Mouse (Mus musculus) heart, embryonic 11.5 days (tissue): ENCODE measurements around the gene Gsta4. TPM values are rescaled to one million over a fixed set of nuclear protein-coding genes. Genes with fewer than 3 reads are reported as not detected.

Source experiments
- ATAC-seq: fragments of 200-750 bp; cut with Nextera tagmentation; replicated peaks from 2 replicates; pipeline ENCODE4 v1.8.0; 2017; ENCODE audit warnings: moderate library complexity; ENCODE audit not compliant: insufficient number of reproducible peaks, low FRiP score, low TSS enrichment
- H3K27ac ChIP-seq: fragments of 300-500 bp; sonication (generic); 2 replicates; pipeline ENCODE4 v1.5.1; 2014; ENCODE audit warnings: mild to moderate bottlenecking, low read depth, low read length
- H3K27me3 ChIP-seq: fragments of 300-500 bp; sonication (generic); 2 replicates; pipeline ENCODE4 v1.6.1; 2014; ENCODE audit warnings: mild to moderate bottlenecking, low read length, mixed read lengths; ENCODE audit not compliant: control insufficient read depth, insufficient read depth
- H3K36me3 ChIP-seq: fragments of 300-500 bp; sonication (generic); 2 replicates; pipeline ENCODE4 v1.6.1; 2014; ENCODE audit warnings: mild to moderate bottlenecking, low read length, moderate library complexity, mixed read lengths; ENCODE audit not compliant: control insufficient read depth, insufficient read depth
- H3K4me1 ChIP-seq: fragments of 300-500 bp; sonication (generic); 2 replicates; pipeline ENCODE4 v1.6.1; 2014; ENCODE audit warnings: low read length; ENCODE audit not compliant: control insufficient read depth, insufficient read depth
- H3K4me2 ChIP-seq: fragments of 300-500 bp; sonication (generic); 2 replicates; pipeline ENCODE4 v1.6.1; 2014; ENCODE audit warnings: mild to moderate bottlenecking, moderate library complexity
- H3K4me3 ChIP-seq: fragments of 300-500 bp; sonication (generic); 2 replicates; pipeline ENCODE4 v1.5.1; 2014; ENCODE audit warnings: low read depth, low read length
- H3K9ac ChIP-seq: fragments of 300-500 bp; sonication (generic); 2 replicates; pipeline ENCODE4 v1.6.1; 2014; ENCODE audit warnings: mild to moderate bottlenecking, low read depth, low read length, moderate library complexity
- H3K9me3 ChIP-seq: fragments of 300-500 bp; sonication (generic); replicated peaks from 2 replicates; pipeline ENCODE4 v1.6.1; 2016; ENCODE audit warnings: low read length; ENCODE audit not compliant: control insufficient read depth
- WGBS: fragments of 180-500 bp; shearing (Covaris S2); extraction: QIAGEN DNeasy Blood & Tissue Kit; methylation state at CpG from one replicate; pipeline ENCODE4 v1.1.7; 2014; ENCODE audit not compliant: insufficient replicate concordance; 5-methylcytosine and 5-hydroxymethylcytosine counted together
- polyA plus RNA-seq: library from polyadenylated mRNA; unstranded; fragments of >200 nt; fragmentation: Nextera tagmentation; extraction: Ambion mirVana; gene quantifications from 2 replicates; pipeline ENCODE4 v1.2.1, GENCODE M21; 2014

Gene Gsta4
- polyA plus RNA-seq, 1 experiment from 2014 or later = 87.5 TPM

DNA sequence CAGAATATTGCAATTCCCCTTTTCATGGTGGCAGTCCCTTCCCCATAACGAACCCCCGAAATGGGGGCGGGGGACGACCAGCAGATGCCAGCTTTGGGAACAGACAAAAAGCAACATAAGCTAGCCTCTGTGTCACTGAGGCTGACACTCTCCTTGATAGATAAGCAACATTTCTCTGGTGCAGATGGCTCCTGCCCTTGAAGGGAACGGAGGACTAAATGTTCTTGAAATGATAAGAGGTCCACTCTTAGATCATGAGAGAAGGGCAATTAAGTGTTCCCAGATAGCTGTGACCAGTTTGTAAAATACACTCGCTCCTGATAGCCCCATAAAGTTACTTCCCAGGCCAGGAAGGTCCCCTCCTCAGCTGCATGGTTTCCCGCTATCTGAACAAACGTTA is 6.3 kb downstream of the Gsta4 start:
- no peak overlapping the region for H3K4me2 ChIP-seq
- 50% methylated on average over 8 of the region's 8 CpGs for WGBS

DNA sequence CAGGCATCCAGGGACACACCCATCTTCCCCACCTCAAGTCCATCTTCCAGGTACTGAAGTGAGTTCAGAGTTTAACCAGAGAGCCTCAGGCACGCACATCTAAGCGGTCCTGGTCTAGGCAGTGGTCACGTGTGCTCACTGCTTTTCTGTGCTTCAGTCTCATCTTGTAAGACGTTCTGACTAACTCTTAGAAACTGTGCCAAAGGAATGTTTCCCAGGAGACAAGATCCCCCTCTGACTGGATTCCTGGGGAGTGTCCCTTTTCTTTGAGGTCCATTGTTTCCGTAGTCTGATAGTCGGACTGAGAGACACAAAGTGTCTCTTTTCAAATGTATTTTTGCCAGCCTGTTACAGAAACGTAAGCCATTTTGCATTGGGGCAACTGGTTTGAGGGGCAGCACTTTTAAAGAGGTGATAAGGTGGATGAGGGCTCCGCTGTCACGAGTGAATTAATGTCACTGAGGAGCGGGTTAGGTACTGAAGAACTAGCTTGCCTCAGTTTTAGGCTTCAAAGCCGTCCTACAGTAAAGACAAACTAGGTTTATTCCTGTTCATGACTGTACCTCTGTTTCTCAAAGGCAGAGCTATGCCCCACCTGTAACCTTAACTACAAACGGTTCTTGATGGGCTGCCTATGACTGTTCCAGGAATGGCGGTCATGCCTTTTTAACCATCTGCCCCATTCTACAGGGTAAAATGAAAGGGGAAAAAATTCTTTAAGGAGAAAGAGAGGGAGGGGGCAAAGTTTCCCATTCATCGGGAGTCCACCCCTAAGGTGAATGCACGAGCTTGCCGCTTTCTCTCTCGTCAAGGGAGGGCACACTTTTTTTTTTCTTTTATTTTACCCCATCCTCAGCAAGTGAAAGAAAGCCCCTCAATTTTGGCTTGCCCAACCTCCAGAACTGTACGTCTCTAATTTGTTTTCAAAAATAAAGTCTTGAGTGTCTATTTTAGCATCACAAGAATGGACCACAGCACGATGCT is 8.4 kb downstream of the Gsta4 start:
- H3K4me2 ChIP-seq = peak overlapping the region; percentile 89
- 2% methylated on average over 19 of the region's 19 CpGs for WGBS
- H3K27ac ChIP-seq = no peak overlapping the region
- H3K27me3 ChIP-seq = no peaks in the 10 kb centered on the region
- peak overlapping the region; percentile 60 for H3K4me3 ChIP-seq
- H3K9ac ChIP-seq = peak overlapping the region; percentile 66
- 0 out of 2 replicates have a peak, but pooled peaks have one; percentile 40 for ATAC-seq
- peaks cover 23% of the 10 kb centered on the region; the same call in 1 of the 2 replicates for H3K4me1 ChIP-seq
- no peaks in the 10 kb centered on the region for H3K36me3 ChIP-seq
- H3K9me3 ChIP-seq = no peaks in the 10 kb centered on the region

More for the DNA sequence above, 6.3 kb downstream of the Gsta4 start:
- Histone ChIP-seq H3K4me3 (no peak overlapping the region), H3K9ac (no peak overlapping the region), H3K9me3 (no peaks in the 10 kb centered on the region), H3K27ac (no peak overlapping the region), H3K27me3 (no peaks in the 10 kb centered on the region), H3K36me3 (no peaks in the 10 kb centered on the region), H3K4me1 (peaks cover 23% of the 10 kb centered on the region; the same call in 1 of the 2 replicates)
- no peak for ATAC-seq

- H3K9me3 ChIP-seq = no peaks in the 10 kb centered on the region
- H3K27ac ChIP-seq = no peak overlapping the region
- H3K9ac ChIP-seq = peak overlapping the region; percentile 66
- no peaks in the 10 kb centered on the region for H3K27me3 ChIP-seq
- H3K36me3 ChIP-seq = no peaks in the 10 kb centered on the region
- peaks cover 23% of the 10 kb centered on the region; the same call in 1 of the 2 replicates for H3K4me1 ChIP-seq
- peak overlapping the region; percentile 89 for H3K4me2 ChIP-seq
- peak overlapping the region; percentile 60 for H3K4me3 ChIP-seq
- WGBS = under 1% methylated on average over 18 of the region's 18 CpGs
- no peak; the same call in 1 of the 2 replicates for ATAC-seq
These were observed 9.2 kb downstream of the Gsta4 start for GRCm38 (mm10) chr9:78191736-78192135.

- 54% methylated on average over 9 of the region's 9 CpGs for WGBS
- no peak overlapping the region for H3K27ac ChIP-seq
- ATAC-seq = no peak
These were observed 11.5 kb downstream of the Gsta4 start for GRCm38 (mm10) chr9:78193902-78194597.

GRCm38 (mm10) chr9:78195034-78195433 is 12.5 kb downstream of the Gsta4 start:
- Histone ChIP-seq H3K4me1 (peaks cover 19% of the 10 kb centered on the region; the same call in 1 of the 2 replicates), H3K4me3 (no peak overlapping the region), H3K36me3 (no peaks in the 10 kb centered on the region), H3K4me2 (no peak overlapping the region), H3K27me3 (no peaks in the 10 kb centered on the region), H3K27ac (no peak overlapping the region), H3K9ac (no peak overlapping the region), H3K9me3 (no peaks in the 10 kb centered on the region)
- WGBS = 82% methylated on average over 11 of the region's 11 CpGs
- ATAC-seq = no peak

More at GRCm38 (mm10) chr9:78193902-78194597, 11.5 kb downstream of the Gsta4 start:
- no peaks in the 10 kb centered on the region for H3K9me3 ChIP-seq
- no peaks in the 10 kb centered on the region for H3K36me3 ChIP-seq
- H3K4me2 ChIP-seq = no peak overlapping the region
- no peaks in the 10 kb centered on the region for H3K27me3 ChIP-seq
- H3K4me1 ChIP-seq = peaks cover 19% of the 10 kb centered on the region; the same call in 1 of the 2 replicates
- no peak overlapping the region for H3K9ac ChIP-seq
- H3K4me3 ChIP-seq = no peak overlapping the region

- Histone ChIP-seq H3K4me1 (peaks cover 8% of the 10 kb centered on the region; the same call in 1 of the 2 replicates), H3K4me2 (no peak overlapping the region), H3K27me3 (no peaks in the 10 kb centered on the region), H3K36me3 (peaks cover 9% of the 10 kb centered on the region; the same call in 1 of the 2 replicates), H3K4me3 (no peak overlapping the region), H3K9me3 (no peaks in the 10 kb centered on the region), H3K27ac (no peak overlapping the region), H3K9ac (no peak overlapping the region)
- ATAC-seq = no peak
- 90% methylated on average over 9 of the region's 9 CpGs for WGBS
These were observed 15.2 kb downstream of the Gsta4 start for GRCm38 (mm10) chr9:78197801-78198200.

GRCm38 (mm10) chr9:78204194-78204593 is 21.6 kb downstream of the Gsta4 start:
- Histone ChIP-seq H3K4me3 (no peak overlapping the region), H3K36me3 (peaks cover 16% of the 10 kb centered on the region; the same call in 1 of the 2 replicates), H3K27me3 (no peaks in the 10 kb centered on the region), H3K4me2 (no peak overlapping the region), H3K9ac (no peak overlapping the region), H3K27ac (no peak overlapping the region), H3K9me3 (no peaks in the 10 kb centered on the region), H3K4me1 (no peaks in the 10 kb centered on the region)
- ATAC-seq = no peak
- 79% methylated on average over 6 of the region's 6 CpGs for WGBS

DNA sequence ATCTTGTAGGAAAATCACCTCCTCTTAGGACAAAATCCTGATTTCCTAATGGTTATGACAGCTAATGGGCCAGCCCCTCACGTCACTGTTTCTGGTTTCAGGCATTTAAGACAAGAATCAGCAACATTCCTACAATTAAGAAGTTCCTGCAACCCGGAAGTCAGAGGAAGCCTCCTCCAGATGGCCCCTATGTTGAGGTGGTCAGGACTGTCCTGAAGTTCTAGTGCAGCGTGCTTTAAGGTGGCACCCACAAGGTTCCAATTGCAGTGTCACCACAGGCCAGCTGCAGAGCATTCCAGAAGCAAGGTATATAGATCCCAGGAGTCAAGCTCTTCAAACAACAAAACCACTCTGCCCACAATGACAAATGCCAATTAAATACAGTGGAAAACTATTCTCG is 26.4 kb downstream of the Gsta4 start:
- Histone ChIP-seq H3K27ac (no peak overlapping the region), H3K9ac (no peak overlapping the region), H3K4me2 (no peak overlapping the region), H3K27me3 (no peaks in the 10 kb centered on the region), H3K4me3 (no peak overlapping the region), H3K4me1 (peaks cover 9% of the 10 kb centered on the region; the same call in 1 of the 2 replicates), H3K9me3 (no peaks in the 10 kb centered on the region), H3K36me3 (peaks cover 13% of the 10 kb centered on the region; the same call in 1 of the 2 replicates)
- WGBS = 46% methylated on average over 4 of the region's 4 CpGs
- ATAC-seq = no peak
